Mouse (Mus musculus) telencephalon, adult 2 months (tissue): ENCODE measurements around the gene Cadm4.

Experiments used
- DNase-seq: peaks from one replicate; pipeline ENCODE4 v3.0.0-alpha.2; 2011; ENCODE audit warnings: low read depth, low spot score

Gene Cadm4

DNA sequence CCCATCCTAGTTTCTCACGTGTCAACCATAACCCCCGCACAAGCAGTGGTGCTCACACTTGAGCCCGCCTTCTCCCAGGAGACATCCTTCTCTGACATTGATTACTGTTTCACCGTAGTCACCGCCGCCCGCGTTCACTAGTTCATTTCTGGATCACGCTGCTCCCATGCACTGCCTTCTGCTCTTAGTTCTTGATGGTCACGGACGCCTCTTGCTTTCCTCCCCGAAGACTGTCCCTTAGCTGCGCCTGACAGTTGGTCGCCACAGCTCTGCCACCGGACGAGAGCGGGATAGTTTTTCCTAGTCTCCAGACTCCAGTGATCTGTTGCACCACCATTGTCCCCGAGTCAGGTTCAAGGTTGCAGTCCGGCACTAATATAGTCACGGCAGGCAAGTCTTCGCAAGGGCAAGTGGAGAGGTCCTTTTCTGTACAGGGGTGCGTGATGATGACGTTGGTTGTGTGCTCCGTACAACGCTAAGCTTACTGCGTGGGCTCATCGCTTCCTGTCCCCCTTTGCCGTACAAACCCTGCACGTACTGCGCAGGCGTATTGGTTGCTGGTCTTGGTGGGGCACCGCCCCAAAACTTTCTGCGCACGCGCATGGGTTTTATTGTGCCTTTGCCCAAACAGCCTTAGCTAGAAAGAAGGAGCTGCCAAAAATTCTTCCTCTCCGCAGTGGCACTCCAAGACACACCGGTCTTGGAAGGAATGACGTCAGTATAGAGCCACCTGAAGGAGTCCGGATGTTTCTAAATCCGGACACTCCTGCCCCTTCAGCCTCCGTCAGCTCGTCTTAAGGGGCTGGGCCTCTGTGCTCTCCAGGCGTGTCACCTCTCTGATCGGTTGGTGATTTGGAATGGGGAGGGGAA lies 48.5 kb downstream of the Cadm4 start, which contains the start of gene Irgq:
TSS of gene Irgq (plus strand) at position 628 of the 870 bp plus-strand sequence.
- peak; percentile 100 for DNase-seq

DNA sequence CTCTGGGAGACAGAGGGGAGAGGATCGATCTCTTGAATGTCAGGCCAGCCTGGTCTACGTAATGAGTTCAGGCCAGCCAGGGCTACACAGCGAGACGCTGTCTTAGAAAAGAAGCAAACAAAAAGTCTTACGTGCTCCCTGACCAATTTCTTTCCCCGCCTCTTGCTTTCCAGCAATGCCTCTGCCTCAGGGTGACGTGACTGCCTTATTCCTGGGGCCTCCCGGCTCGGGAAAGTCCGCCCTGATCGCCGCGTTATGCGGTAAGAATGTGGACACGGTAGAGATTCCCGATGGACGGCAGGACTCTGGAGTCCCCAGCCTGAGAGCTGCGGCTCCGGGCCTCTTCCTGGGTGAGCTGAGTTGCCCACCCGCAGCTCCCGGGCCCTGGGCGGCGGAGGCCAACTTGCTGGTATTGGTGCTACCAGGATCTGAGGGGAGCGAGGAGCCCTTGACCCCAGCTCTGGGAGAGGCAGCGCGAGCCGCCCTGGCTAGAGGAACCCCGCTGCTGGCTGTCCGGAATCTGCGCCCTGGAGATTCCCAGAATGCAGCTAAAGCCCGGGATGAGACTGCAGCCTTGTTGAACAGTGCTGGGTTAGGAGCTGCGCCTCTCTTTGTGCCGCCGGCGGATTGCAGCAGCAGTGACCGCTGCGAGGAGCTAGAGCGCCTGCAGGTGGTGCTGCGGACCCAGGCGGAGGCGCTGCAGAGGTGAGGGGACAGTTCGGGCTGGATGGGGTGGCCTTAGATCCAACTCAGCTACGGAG lies 49.6 kb downstream of the Cadm4 start:
- no peak for DNase-seq

DNA sequence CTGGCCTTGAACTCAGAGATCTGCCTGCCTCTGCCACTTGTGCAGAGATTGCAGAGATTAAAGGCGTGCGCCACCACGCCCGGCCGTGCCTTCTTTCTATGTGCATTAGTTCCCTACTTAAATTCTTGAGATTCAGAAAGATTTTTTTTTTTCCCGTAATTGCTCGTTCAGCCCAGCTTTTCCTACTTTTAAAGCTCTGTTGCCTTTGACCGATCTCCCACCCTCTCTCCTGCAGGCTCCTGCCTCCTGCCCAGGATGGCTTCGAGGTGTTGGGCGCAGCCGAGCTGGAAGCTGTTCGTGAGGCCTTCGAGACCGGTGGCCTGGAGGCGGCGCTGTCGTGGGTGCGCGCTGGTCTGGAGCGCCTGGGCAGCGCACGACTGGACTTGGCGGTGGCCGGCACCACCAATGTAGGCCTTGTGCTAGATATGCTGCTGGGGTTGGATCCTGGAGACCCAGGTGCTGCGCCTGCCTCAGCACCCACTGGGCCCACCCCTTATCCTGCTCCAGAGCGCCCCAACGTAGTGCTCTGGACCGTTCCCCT lies 51.3 kb downstream of the Cadm4 start:
- no peak for DNase-seq

DNA sequence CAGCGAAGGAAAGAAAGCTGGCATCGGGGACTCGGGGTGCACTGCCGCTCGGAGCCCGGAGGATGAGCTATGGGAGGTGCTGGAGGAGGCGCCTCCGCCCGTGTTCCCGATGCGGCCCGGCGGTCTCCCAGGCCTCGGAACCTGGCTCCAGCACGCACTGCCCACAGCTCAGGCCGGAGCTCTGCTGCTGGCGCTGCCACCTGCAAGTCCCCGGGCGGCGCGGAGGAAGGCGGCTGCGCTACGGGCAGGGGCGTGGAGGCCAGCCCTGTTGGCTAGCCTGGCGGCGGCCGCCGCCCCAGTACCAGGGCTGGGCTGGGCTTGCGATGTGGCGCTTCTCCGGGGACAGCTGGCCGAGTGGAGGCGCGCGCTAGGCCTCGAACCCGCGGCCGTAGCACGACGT lies 52.0 kb downstream of the Cadm4 start:
- DNase-seq, result no peak

DNA sequence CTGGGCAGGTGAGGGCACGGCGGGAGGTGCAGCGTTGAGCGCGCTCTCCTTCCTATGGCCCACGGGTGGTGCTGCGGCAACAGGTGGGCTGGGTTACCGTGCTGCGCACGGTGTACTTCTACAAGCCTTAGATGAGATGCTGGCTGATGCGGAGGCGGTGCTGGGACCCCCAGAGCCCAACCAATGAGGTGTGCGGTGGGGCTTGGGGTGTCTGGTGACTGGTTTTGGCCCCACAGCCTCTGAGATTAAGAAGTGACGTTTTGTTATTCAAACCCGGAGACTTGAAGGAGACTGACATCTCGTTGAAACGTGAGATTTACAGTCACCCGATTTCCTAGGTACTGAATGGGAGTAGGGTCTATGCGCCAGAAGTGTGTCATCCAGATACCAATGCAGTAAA lies 52.5 kb downstream of the Cadm4 start:
- DNase-seq, result no peak

DNA sequence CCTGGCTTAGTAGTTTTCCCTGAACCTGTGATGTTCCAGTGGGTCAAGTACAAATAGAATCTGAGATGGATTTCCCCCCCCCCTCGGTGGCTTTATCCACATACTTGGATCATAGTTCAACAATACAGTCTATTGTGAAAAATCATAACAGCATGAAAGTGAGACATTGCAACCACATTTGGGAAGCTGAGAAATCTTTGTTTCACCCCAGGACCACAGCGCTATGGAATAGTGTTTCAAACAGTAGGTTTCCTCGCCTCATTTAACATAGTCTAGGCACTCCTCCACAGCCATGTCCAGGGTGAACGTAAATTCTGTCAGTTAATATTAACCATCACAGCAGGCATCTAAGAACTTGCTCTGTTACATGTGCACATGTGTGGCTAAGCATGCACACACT lies 55.3 kb downstream of the Cadm4 start:
- DNase-seq, result no peak

DNA sequence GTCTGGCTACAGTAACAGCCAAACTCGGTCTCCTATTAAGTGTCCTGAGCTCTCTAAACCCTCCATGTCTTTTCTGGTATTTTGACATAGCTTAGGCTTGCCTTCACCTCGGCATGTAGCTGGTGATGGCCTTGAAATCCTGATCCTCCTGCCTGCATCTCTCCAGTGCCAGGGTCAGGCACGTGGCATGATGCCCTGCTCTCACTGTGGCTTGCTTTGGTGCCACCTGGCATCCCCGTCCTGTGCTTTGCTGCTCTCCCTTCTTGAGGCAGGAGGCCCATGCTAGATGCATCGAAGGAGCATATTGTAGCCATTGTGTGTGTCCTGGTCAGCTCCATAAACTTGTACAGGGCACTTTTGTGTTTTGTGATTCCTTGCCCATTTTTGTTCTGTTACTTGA lies 55.8 kb downstream of the Cadm4 start:
- DNase-seq, result no peak

DNA sequence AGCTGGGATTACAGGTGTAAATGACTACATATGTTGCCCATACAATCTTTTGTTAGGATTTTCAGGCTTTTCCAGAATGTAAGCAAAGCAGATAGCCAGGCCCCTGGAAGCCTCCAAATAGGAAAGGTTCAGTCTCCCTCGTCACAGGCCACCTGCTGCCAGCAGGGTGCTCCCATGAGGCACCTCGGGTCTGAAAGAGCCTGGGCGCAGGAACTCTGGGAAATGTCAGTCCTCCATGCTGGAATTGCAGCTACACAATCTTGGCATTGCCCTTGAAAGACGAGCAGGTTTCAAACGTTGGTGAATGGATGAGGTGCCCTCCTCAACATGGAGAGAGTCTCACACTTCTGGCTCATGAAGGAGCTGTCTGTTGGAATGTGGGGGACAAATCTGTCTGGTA lies 56.3 kb downstream of the Cadm4 start:
- DNase-seq, result no peak

DNA sequence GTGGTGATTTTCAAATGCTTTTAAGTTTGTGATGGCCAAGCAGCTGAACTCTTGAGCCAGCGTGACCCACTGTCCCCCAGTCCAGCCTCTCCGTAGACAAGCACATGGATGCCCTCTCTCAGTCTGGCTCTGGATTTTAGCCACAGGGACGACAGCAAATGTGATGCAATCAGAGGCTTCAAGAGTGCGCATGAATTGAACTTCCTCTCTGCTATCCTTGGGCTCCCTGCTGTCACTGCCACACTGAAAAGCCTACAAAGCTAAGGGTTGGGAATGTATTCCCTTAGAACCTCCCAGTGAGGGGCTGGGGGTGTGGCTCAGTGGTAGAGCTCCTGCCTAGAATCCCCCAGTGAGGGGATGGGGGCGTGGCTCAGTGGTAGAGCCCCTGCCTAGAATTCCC lies 56.9 kb downstream of the Cadm4 start:
- no peak for DNase-seq

DNA sequence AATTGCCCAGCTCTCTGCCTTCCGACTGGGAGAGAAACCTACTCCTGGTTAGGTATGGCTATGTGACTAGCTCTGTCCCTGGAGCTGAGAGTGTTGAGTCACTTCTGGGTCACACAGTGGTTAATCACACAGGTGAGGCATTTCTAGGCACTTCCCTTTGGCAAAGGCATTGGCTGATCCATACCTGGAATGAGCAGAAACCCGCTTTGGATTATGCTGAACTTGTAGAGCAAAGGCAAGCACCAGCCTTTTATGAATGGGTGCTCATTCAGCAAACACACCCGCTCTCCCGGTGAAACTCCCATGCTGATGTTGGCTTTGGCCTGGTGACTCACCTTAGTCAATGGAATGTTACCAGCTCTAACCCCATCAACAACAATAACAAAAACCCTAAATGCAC lies 57.9 kb downstream of the Cadm4 start:
- no peak for DNase-seq

DNA sequence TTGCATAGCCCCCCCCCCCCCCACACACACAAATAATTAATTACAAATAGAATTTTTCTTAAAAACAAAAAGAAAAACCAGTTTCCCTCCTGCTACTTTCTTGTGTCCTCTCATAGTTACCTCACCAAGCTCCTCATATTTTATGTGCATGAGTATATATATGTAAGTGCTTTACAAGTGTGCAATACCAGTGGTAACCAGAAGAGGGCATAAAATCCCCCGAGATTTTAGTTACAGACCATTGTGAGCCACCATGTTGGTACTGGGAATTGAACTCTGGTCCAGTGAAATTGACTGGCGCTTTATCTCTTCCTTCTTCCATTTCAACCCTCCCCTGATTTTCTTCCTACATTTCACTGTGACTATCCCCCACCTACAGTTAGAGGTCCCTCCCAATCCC lies 62.7 kb downstream of the Cadm4 start:
- no peak for DNase-seq

DNA sequence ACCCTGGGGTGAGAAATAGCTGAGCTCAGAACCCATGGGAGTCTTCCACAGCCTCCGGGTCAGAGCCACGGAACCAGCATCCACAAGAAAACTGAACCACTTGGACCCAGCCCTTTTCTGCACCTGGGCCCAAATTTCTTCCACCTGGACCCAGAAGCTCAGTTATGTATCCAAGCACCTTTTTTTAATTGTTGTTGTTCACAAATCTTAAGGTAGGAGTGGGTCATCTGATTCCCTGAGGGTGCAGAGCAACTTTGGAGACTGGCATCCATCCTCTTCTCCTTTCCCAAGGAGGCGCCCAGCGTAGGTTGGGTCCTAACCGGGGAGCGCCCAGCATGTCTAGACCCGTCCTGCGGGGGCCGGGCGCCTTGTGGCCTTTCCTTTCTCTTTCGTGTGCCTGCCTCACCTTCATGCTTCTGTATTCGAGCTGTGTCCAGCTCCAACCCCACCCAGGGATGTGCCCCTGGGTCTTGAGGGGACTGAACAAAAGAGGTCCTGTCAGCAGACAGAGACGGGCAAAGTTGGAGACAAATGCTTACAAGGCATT lies 64.3 kb downstream of the Cadm4 start, which contains the start of the genes Pinlyp and Xrcc1:
TSS of gene Pinlyp (minus strand) at position 51 of the 547 bp plus-strand sequence.
TSS of gene Xrcc1 (plus strand) at position 222 of the 547 bp plus-strand sequence.
- no peak for DNase-seq

DNA sequence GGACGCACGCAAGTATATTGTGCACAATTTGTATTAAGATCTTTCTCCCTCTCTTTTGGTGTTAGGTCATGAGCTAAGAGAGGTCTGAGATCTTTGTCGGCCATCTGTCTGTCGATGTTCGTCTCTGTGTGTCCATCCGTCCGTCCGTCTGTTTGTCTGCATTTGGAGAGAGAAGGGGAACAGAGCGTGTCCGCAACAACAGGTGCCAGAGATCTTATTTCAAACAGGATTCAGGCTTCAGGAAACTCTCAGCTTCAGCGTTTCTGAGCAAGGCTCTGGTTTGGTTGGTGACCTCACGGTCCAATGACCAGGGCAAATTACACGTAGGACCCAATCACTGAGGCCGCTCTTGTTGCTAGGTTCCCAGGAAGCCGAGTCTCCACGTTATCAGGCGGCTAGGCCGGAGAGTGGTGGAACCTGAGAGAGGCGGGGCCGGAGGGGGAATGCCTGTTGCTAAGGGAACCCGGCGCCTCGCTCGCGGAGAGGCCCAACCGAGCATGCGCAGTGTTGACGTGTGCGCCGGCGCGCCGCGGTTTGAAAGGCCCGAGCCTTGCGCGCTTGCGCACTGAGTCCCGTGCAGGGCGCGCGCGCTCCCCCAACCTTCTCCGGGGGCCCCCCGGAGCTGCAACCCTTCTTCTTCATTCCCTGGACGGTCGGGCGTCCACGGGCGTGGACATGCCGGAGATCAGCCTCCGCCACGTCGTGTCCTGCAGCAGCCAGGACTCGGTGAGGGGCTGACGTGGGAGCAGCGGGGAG lies 65.0 kb downstream of the Cadm4 start:
- peak; percentile 99 for DNase-seq

DNA sequence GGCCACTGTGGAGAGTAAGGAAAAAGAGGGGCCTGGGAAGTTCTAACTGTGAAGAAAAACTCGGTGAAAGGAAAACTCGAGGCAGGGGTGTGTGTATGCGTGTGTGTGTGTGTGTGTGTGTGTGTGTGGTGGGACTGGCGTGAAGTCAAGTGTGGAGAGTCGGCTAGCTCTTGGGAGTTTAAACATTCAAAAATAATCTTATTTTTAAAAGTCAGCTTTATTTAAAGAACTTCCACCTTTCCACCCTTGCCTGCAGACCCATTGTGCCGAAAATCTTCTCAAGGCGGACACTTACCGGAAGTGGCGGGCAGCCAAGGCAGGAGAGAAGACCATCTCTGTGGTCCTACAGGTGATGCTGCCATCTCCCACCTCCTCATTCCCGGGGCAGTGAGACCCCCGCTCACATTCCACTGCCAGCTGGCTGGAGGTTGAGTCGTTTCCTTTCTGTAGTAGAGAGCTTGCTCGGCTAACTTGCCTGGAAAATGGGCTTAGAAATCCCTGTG lies 65.8 kb downstream of the Cadm4 start:
- DNase-seq, result no peak

DNA sequence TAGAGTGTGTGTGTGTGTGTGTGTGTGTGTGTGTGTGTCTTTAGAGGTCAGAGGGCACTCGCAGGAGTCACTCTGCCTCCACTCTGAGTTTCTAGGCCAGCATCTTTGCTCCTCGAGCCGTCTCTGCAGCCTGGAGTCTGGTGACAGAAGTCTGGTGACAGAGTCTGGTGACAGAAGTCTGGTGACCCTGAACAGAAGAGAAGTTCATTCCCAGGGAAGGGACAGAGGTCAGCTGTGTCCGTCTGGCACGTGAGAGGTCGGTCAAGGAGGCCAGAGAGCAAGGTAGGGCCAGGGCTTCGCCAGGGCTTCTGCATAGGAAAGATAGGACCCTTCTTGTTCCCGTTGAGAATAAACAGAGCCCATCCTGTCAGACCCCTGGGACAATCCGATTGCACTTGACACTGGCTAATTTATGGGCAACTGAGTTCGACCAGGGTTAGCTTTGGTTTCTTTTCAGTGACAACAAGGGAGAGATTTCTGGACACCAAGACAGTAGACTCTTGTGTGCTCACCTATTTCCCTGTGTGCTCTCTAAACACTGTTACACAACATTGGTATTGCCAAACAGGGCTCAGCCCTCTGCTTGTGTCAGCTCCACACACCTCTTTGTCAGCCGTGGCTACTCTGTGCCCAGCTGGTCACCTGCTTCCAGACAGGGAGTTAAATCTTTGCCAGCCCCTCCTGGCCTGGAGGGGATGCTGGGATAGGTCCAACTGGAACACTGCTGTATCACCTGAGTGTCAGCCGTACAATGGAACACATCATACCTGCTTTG lies 70.3 kb downstream of the Cadm4 start:
- no peak for DNase-seq
